Mouse (Mus musculus): ENCODE measurements around the gene Tenm2.

DNA sequence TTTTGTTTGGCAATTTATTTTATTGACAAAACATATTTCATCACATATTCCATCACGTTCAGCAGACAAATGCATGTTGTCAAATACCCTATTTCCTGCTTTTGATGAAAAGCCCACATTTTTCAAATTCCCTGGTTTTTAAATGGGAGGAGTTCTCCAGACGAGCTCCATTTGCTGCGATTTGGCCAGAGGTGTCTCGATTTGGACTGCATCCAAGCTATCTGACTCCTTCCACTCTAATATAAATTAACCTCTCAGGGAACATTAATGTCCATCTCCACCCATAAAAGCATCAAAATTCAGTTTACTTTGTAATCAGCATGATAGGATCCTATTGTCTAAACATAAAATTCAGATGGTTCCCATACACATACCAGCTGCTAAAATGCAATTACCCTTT lies 120.6 kb downstream of the Tenm2 start:
- TF ChIP-seq CTCF (IDR thresholded peaks at IDR 0.05; ENCODE audit: control insufficient read depth, insufficient read depth, insufficient replicate concordance, low read depth, low read length), result no peak
- TF ChIP-seq POLR2A (IDR thresholded peaks at IDR 0.05; ENCODE audit: control insufficient read depth, low read depth, low read length), result no peak

Measured in testis, adult 2 months (tissue).